Mouse (Mus musculus) erythroblast, embryonic 14.5 days (primary cell): Measurements from ENCODE around the gene Hoxb9. TPM values are rescaled to one million over a fixed set of nuclear protein-coding genes. Genes with fewer than 3 reads are reported as not detected.

Experiments used
- H3K27me3 ChIP-seq: 2 replicates; pipeline ENCODE4 v1.6.1; 2012; ENCODE audit warnings: inconsistent platforms; ENCODE audit not compliant: control insufficient read depth
- H3K36me3 ChIP-seq: 2 replicates; pipeline ENCODE4 v1.6.1; 2012; ENCODE audit warnings: mild to moderate bottlenecking, inconsistent platforms; ENCODE audit not compliant: control insufficient read depth
- H3K4me1 ChIP-seq: 2 replicates; pipeline ENCODE4 v1.6.1; 2012; ENCODE audit warnings: inconsistent platforms; ENCODE audit not compliant: control insufficient read depth
- H3K4me3 ChIP-seq: replicated peaks from 2 replicates; pipeline ENCODE3; 2012; ENCODE audit warnings: moderate library complexity, mild to moderate bottlenecking, inconsistent platforms
- H3K9me3 ChIP-seq: 2 replicates; pipeline ENCODE4 v1.6.1; 2012; ENCODE audit warnings: low read length, inconsistent platforms, mixed read lengths; ENCODE audit not compliant: control insufficient read depth
- GATA1 ChIP-seq: IDR thresholded peaks from 2 replicates; pipeline ENCODE4 v1.6.1; 2012; ENCODE audit warnings: low read length, inconsistent platforms, mixed read lengths
- TAL1 ChIP-seq: IDR thresholded peaks from 3 replicates; pipeline ENCODE4 v1.6.1; 2012; ENCODE audit warnings: low read length, inconsistent platforms, mixed read lengths
- polyA plus RNA-seq: library from polyadenylated mRNA; stranded (reverse); fragments of >175 nt; gene quantifications from 2 replicates; pipeline ENCODE4 v1.2.3, GENCODE M21; 2012

Gene Hoxb9
- polyA plus RNA-seq, 1 experiment = not detected

DNA sequence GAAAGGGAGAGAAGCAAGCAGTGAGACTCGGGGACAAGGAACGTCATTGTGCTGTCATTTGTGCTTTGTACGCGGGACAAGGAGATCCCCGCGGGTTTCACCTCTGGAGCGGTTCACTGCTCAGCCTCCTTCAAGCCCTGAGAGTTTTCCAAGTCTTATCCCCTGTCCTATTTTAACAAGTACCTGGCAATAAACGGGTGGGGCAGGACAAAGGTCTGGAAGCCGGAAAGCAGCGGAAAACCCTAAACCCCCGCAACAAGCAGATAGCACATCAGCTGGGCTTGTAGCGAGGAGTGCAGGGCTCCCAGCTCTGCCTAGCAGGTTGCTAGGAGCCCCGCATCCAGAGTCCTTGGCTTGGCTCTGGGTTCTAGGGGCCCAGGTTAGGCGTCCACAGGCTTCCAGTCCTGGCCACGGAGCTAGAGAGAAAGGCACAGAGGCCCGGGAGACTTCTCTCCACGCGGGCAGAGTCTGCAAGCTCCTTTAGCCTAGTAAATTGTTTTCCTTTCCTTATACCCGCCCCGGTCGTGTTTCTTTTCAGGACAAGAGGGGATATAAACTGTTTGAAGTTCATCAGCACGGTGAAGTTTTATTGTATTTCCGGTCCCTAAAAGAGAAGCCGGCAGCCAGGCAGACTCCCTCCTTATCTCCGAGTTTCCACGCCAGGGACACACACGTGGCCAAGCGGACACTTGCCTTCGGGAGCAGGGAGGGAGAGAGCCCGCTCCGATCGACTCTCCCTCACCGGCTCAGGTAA lies 7.4 kb upstream of the Hoxb9 start:
- H3K27me3 ChIP-seq = peaks cover 97% of the 10 kb centered on the region
- H3K4me1 ChIP-seq = no peaks in the 10 kb centered on the region
- no peaks in the 10 kb centered on the region for H3K9me3 ChIP-seq
- TF ChIP-seq TAL1 (no peak), GATA1 (no peak)
- no peaks in the 10 kb centered on the region for H3K36me3 ChIP-seq
- no peak overlapping the region for H3K4me3 ChIP-seq

DNA sequence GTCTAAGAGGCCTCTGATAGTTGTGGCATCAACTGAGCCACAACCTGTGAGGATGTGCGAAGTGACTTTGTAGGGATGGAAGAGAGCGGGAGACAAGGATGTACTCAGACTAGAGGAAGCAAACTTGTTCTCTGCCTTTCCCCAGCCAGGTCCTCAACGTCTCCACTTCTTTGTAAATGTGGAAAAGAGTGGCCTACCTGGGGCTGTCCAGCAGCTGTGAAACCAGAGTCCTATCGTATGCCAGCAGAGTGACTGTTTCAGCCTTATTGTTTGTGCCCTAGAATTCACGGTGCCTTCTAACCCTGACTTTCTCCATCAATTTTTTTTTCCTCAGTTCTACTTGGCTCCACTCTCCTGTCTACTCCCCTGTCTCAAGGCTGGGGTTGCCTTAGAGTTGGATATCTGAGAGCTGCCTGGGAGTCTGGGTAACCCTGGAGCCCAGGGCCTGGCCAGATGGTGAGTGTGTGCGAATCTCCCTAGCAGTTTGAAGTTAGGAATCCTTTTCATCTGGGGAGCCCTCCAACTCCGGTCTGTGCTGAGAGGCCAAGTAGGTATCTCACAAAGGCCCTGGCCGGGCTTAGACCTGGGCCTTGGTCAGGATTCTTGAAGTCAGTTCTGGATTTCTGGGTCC lies 6.8 kb upstream of the Hoxb9 start:
- no peaks in the 10 kb centered on the region for H3K4me1 ChIP-seq
- no peaks in the 10 kb centered on the region for H3K36me3 ChIP-seq
- no peaks in the 10 kb centered on the region for H3K9me3 ChIP-seq
- peaks cover 98% of the 10 kb centered on the region for H3K27me3 ChIP-seq
- no peak for TF ChIP-seq GATA1
- no peak for TF ChIP-seq TAL1
- H3K4me3 ChIP-seq = no peak overlapping the region

DNA sequence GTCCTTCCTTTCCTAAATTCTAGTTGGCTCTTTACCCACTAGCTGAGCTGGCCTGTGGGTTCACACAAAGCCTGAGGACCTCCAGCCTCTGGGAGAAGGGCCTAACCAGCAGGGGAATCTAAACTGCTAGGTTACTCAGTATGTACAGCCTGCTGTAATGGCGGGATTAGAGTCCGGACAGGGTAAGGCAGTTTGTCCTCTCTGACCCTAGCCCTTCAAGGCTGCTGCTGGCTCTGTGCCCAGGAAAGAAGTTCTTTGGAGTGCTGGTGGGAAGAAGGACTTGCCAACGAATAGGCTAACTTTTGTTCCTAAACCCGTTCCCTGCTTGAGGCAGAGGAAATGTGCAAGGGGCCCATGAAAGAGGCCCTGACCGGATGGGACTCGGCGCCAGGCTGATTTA lies 5.3 kb upstream of the Hoxb9 start:
- peaks cover 99% of the 10 kb centered on the region for H3K27me3 ChIP-seq
- H3K9me3 ChIP-seq = no peaks in the 10 kb centered on the region

DNA sequence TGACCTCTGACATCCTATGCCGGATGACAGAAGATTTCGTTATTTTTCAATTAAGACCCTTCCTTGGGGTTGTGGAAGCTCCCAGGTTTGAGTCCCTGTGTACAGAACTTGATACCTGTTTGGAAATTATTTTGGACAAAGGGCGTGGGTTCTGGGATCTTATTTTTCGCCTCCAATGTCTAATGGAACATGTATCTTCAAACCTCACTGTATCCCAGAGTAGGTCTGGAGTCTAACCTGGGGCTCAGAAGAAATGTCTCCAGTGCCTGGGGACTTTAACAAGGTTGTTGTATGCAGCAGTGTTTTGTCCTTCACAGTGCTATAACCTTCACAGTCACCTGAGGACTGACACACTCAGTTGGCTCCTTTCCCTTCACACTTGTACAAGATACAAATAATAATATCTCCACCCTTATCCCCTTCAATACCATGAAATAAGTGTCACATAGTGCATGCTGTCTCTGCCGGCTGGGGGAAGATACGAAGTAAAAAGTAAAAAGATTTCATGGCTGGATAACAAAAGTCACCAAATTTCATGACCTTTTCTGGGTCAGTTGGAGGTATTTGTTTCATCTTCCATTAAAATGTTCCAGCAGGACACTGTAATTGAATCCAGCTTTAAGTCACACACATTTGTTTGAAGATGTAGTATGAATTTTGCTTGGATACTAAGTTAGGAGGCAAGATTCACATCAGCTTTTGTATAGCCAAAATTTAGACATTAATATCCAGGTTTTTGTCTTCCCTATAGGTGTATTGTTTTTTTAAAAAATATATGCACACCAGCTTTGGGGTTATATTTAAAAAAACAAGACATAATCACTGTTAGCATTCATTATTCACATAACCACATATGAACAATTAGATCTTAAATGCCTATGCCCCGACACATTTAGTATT lies 4.0 kb upstream of the Hoxb9 start:
- no peaks in the 10 kb centered on the region for H3K4me1 ChIP-seq
- no peak overlapping the region for H3K4me3 ChIP-seq
- H3K9me3 ChIP-seq = no peaks in the 10 kb centered on the region
- no peaks in the 10 kb centered on the region for H3K36me3 ChIP-seq
- H3K27me3 ChIP-seq = peaks cover 99% of the 10 kb centered on the region
- TF ChIP-seq TAL1 = no peak
- no peak for TF ChIP-seq GATA1

More for the DNA sequence above, 5.3 kb upstream of the Hoxb9 start:
- no peaks in the 10 kb centered on the region for H3K36me3 ChIP-seq
- no peaks in the 10 kb centered on the region for H3K4me1 ChIP-seq
- TF ChIP-seq TAL1 (no peak), GATA1 (no peak)
- no peak overlapping the region for H3K4me3 ChIP-seq

DNA sequence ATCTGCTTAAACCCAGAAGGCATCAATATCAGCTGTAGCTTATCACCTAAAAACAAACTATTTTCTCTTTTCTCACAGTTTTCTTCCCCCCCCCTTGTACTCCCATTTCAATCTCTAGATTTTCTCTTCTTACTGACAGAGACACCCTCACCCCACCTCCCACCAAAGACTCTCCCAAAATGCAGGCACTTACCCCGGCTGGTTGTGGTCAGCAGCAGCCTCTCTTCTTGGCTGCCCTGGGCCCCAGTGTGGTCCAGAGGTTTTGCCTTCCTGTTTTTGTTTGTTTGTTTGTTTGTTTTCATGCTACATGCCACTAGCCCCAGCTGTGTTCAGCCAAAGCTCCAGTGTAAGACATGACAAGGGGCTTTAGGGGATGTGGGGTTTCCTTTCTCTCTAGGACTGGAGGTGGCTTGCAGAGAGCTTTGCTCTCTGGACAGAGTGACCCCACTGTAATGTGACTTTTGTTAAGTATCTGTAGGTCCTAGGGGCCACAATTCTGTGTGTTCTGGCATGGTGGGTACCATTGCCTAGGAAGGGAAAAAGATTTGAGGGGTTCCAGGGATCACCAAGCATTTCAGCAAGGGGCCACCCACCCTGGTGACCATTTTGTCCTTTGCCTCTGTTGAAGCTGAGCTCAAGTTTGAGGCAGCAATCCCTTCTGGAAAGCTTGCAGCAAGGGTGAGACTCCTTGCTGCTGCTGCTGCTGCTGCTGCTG lies 3.1 kb upstream of the Hoxb9 start:
- Histone ChIP-seq H3K4me1 (no peaks in the 10 kb centered on the region), H3K9me3 (no peaks in the 10 kb centered on the region), H3K27me3 (peaks cover 99% of the 10 kb centered on the region), H3K36me3 (no peaks in the 10 kb centered on the region), H3K4me3 (no peak overlapping the region)
- TF ChIP-seq GATA1 (no peak), TAL1 (no peak)

DNA sequence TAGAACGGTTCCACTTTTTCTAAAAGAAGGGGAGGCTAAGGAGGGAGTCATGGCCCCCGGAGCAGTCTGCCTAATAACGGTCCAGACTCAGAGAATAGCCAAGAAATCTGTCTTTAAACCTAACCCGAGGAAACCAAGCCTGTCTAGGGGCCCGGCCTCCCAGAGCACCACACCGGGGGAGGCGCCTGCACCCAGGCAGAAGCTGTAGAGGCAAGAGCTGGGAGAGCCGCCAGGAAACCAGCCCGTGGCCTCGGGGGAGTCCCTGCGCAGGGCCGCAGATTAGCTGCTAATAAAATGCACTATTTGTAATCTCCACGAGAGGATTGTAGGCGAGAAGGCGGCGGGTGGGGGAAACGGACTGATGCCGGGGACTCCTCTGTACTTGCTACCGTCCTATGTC lies 1.4 kb upstream of the Hoxb9 start:
- Histone ChIP-seq H3K4me3 (no peak overlapping the region), H3K36me3 (no peaks in the 10 kb centered on the region), H3K4me1 (no peaks in the 10 kb centered on the region), H3K9me3 (no peaks in the 10 kb centered on the region), H3K27me3 (peaks cover 99% of the 10 kb centered on the region)
- no peak for TF ChIP-seq GATA1
- no peak for TF ChIP-seq TAL1

DNA sequence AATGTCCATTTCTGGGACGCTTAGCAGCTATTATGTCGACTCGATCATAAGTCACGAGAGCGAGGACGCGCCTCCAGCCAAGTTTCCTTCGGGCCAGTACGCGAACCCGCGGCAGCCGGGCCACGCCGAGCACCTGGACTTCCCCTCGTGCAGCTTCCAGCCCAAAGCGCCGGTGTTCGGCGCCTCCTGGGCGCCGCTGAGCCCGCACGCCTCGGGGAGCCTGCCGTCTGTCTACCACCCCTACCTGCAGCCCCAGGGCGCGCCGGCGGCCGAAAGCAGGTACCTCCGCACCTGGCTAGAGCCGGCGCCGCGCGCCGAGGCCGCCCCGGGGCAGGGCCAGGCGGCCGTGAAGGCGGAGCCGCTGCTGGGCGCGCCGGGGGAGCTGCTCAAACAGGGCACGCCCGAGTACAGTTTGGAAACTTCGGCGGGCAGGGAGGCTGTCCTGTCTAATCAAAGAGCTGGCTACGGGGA lies 319 bp downstream of the Hoxb9 start:
- H3K9me3 ChIP-seq = no peaks in the 10 kb centered on the region
- no peaks in the 10 kb centered on the region for H3K36me3 ChIP-seq
- H3K4me1 ChIP-seq = no peaks in the 10 kb centered on the region
- peaks cover 100% of the 10 kb centered on the region for H3K27me3 ChIP-seq
- no peak for TF ChIP-seq TAL1
- no peak for TF ChIP-seq GATA1
- H3K4me3 ChIP-seq = no peak overlapping the region

DNA sequence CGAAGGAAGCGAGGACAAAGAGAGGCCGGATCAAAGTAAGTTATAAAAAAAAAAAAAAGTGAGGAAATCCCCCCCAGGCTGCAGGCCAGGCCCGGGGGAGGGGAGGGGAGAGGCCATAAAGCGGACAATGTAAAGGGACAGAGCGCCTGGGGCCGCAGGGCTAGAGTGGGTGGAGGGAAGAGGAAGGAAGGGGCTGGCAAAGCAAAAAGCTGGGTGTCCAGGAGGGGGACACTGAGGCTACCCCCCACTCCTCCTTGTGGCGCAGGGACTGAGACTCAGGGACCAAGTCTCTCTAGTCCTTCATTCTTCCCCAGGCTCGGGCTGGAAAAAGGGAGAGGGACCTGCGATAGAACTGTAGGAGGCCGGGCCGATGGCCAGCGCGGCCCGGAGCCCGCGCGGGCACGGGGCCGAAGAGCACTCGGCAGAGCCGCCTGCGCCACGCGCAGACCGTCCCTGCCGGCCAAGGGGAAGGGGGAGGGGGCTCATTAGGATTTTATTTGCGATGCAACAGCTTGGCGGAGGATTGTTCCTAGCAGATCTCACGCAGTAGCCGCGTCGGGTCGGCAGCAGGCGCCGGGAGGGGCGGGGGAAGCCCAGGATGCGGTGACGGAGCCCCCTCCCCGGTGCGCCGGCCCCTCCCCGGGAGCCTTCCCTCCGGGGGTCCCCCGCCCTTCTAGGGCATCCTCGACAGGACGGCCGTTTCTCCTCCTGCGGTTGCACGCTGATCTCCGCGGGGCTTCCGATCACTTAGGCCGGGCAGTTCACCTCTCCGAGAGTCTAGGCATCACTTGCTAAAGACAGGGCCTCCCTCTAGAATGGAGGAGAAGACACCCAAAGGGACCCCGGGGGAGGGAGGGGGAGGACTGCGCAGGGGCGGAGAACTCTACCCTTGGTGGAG lies 1.0 kb downstream of the Hoxb9 start:
- Histone ChIP-seq H3K9me3 (no peaks in the 10 kb centered on the region), H3K27me3 (peaks cover 100% of the 10 kb centered on the region), H3K4me1 (no peaks in the 10 kb centered on the region), H3K4me3 (no peak overlapping the region), H3K36me3 (no peaks in the 10 kb centered on the region)
- TF ChIP-seq TAL1 = no peak
- no peak for TF ChIP-seq GATA1
